Mouse (Mus musculus) myocyte (in vitro differentiated cells): Measurements from ENCODE around the gene Lpar1.

ENCODE experiments used
- CEBPB ChIP-seq: IDR thresholded peaks from 2 replicates; pipeline ENCODE4 v1.6.1; 2011; ENCODE audit warnings: mild to moderate bottlenecking, moderate library complexity; ENCODE audit not compliant: poor library complexity, insufficient read depth, severe bottlenecking
- E2F4 ChIP-seq: IDR thresholded peaks from one replicate; pipeline ENCODE4 v1.6.1; 2011; ENCODE audit warnings: mild to moderate bottlenecking, control low read depth, moderate library complexity; ENCODE audit not compliant: insufficient read depth
- MAX ChIP-seq: IDR thresholded peaks from one replicate; pipeline ENCODE4 v1.6.1; 2011; ENCODE audit warnings: low read depth, mild to moderate bottlenecking, control low read depth
- MYOD1 ChIP-seq, 3 experiments: IDR thresholded peaks; one replicate each; pipeline ENCODE4 v1.6.1; 2011; ENCODE audit warnings: control low read depth in 2 of 3, low read depth in 2 of 3, mild to moderate bottlenecking in 2 of 3, moderate library complexity in 1 of 3; ENCODE audit not compliant: insufficient read length in 2 of 3, control insufficient read depth in 1 of 3
- MYOG ChIP-seq, 3 experiments: IDR thresholded peaks; one replicate each; pipeline ENCODE4 v1.6.1; 2011; ENCODE audit warnings: control low read depth in 2 of 3, low read depth in 2 of 3, mild to moderate bottlenecking in 2 of 3; ENCODE audit not compliant: insufficient read length in 2 of 3, control insufficient read depth in 1 of 3, insufficient read depth in 1 of 3
- POLR2A ChIP-seq: IDR thresholded peaks from one replicate; pipeline ENCODE4 v1.6.1; 2011; ENCODE audit warnings: low read depth, mild to moderate bottlenecking, control low read depth, moderate library complexity; ENCODE audit not compliant: insufficient read length
- POLR2AphosphoS2 ChIP-seq: IDR thresholded peaks from one replicate; pipeline ENCODE4 v1.6.1; 2011; ENCODE audit warnings: low read depth, control low read depth; ENCODE audit not compliant: insufficient read length
- REST ChIP-seq: IDR thresholded peaks from one replicate; pipeline ENCODE4 v1.6.1; 2011; ENCODE audit warnings: mild to moderate bottlenecking, control low read depth, moderate library complexity; ENCODE audit not compliant: insufficient read depth, insufficient read length
- SRF ChIP-seq: IDR thresholded peaks from one replicate; pipeline ENCODE4 v1.6.1; 2011; ENCODE audit warnings: low read depth; ENCODE audit not compliant: control insufficient read depth, insufficient read length
- TCF12 ChIP-seq: IDR thresholded peaks from one replicate; pipeline ENCODE4 v1.6.1; 2011; ENCODE audit warnings: mild to moderate bottlenecking, control low read depth; ENCODE audit not compliant: poor library complexity, insufficient read depth, severe bottlenecking
- TCF3 ChIP-seq: IDR thresholded peaks from one replicate; pipeline ENCODE4 v1.6.1; 2011; ENCODE audit warnings: low read depth, control low read depth; ENCODE audit not compliant: insufficient read length

- TF ChIP-seq MAX (no peak), POLR2A (no peak), TCF12 (no peak), MYOG (IDR thresholded peaks at IDR 0.05; ENCODE audit: control insufficient read depth in 1 of 3, insufficient read depth in 1 of 3, insufficient read length in 2 of 3, low read depth in 2 of 3) (no peak), SRF (no peak), E2F4 (no peak), REST (no peak), POLR2AphosphoS2 (no peak), MYOD1 (IDR thresholded peaks at IDR 0.05; ENCODE audit: control insufficient read depth in 1 of 3, insufficient read length in 2 of 3, low read depth in 2 of 3) (no peak), TCF3 (no peak), CEBPB (no peak)
Measured at GRCm38 (mm10) chr4:58504250-58504649, 49.4 kb downstream of the Lpar1 start.
